Mouse (Mus musculus) CH12.LX (cell line): ENCODE measurements around the gene Spib.

ENCODE experiments used
- CHD1 ChIP-seq: IDR thresholded peaks from 2 replicates; pipeline ENCODE4 v1.6.1; 2012; ENCODE audit warnings: low read depth, low read length, improper control_type of control experiment, inconsistent platforms
- CTCF ChIP-seq, 2 experiments: IDR thresholded peaks in 1 of 2; conservative IDR thresholded peaks in 1 of 2; 2 replicates each; pipeline ENCODE4 v1.5.1; 2011 to 2012; ENCODE audit warnings: low read depth in 2 of 2, low read length in 2 of 2, improper control_type of control experiment in 1 of 2, inconsistent platforms in 1 of 2, mild to moderate bottlenecking in 1 of 2, moderate library complexity in 1 of 2
- POLR2A ChIP-seq: IDR thresholded peaks from 2 replicates; pipeline ENCODE4 v1.6.1; 2011; ENCODE audit warnings: low read depth, mild to moderate bottlenecking, improper control_type of control experiment, low read length
- POLR2AphosphoS2 ChIP-seq: IDR thresholded peaks from 2 replicates; pipeline ENCODE4 v1.6.1; 2011; ENCODE audit warnings: low read depth, low read length, improper control_type of control experiment
- RCOR1 ChIP-seq: conservative IDR thresholded peaks from 2 replicates; pipeline ENCODE4 v1.6.1; 2012; ENCODE audit warnings: low read depth, mild to moderate bottlenecking, inconsistent platforms, low read length, improper control_type of control experiment
- UBTF ChIP-seq: IDR thresholded peaks from 2 replicates; pipeline ENCODE4 v1.6.1; 2012; ENCODE audit warnings: low read depth, mild to moderate bottlenecking, inconsistent platforms, low read length, improper control_type of control experiment, moderate library complexity
- USF1 ChIP-seq: IDR thresholded peaks from 2 replicates; pipeline ENCODE4 v1.6.1; 2014; ENCODE audit warnings: low read depth, mild to moderate bottlenecking, inconsistent platforms, low read length, improper control_type of control experiment

DNA sequence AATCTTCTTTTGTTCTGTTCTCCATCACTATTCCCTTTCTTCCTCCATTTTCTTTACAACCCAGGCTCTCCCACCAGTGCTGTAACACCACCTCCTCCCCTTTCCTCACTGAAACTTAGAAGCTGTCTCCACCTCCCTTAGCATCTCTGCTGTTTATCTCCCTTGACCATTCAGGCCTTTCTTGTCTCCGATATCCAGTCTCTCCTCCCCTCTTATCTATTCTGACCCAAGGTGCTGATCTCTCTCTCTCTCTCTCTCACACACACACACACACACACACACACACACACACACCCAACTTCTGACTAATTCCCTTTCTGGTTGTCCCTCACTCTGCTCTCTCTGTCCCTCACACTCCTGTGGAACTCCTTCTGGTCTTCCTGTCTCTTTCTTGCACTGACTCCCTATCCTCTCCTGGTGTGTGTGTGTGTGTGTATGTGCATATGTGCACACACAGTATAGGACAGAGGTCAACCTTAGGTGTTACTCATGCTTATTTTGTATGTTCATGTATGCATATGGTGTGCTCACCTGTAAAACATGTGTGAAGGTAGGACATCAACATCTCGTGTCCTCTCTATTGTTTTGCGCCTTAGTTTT lies 48.9 kb downstream of the Spib start:
- TF ChIP-seq CTCF (conservative IDR thresholded peaks at IDR 0.05 in 1 of 2, IDR thresholded peaks at IDR 0.05 in 1 of 2; ENCODE audit: low read depth in 2 of 2, low read length in 2 of 2) (no peak), POLR2A (no peak), RCOR1 (no peak), POLR2AphosphoS2 (no peak), CHD1 (no peak), USF1 (no peak), UBTF (no peak)
